Mouse (Mus musculus): ENCODE results near the gene Srd5a2.

Gene Srd5a2

GRCm38 (mm10) chr17:73985936-73986335 is 61.8 kb downstream of the Srd5a2 start:
- in situ Hi-C loops (cut with MboI; ENCODE audit: low sequenced_read_pairs): no loop called here

- in situ Hi-C loops (cut with MboI; ENCODE audit: low sequenced_read_pairs): no loop called here
Observed at GRCm38 (mm10) chr17:73984508-73984907, 63.2 kb downstream of the Srd5a2 start.

GRCm38 (mm10) chr17:73982871-73983270 is 64.8 kb downstream of the Srd5a2 start:
- in situ Hi-C loops (cut with MboI; ENCODE audit: low sequenced_read_pairs): no loop called here

GRCm38 (mm10) chr17:73976066-73976465 is 71.7 kb downstream of the Srd5a2 start:
- in situ Hi-C loops (cut with MboI; ENCODE audit: low sequenced_read_pairs): no loop called here

GRCm38 (mm10) chr17:73972648-73973047 is 75.1 kb downstream of the Srd5a2 start:
- in situ Hi-C loops (cut with MboI; ENCODE audit: low sequenced_read_pairs): no loop called here

- in situ Hi-C loops (cut with MboI; ENCODE audit: low sequenced_read_pairs): no loop called here
Observed at GRCm38 (mm10) chr17:73971291-73971690, 76.4 kb downstream of the Srd5a2 start.

GRCm38 (mm10) chr17:73970361-73971027 is 77.2 kb downstream of the Srd5a2 start:
- in situ Hi-C loops (cut with MboI; ENCODE audit: low sequenced_read_pairs): no loop called here
